Mouse (Mus musculus): Measurements from ENCODE around the gene Foxo3.

GRCm38 (mm10) chr10:42149767-42150166 is 126.8 kb downstream of the Foxo3 start:
- TF ChIP-seq POLR2A (IDR thresholded peaks at IDR 0.05; ENCODE audit: borderline replicate concordance, extremely low read depth, insufficient read depth, insufficient read length, poor library complexity, severe bottlenecking): no peak
- TF ChIP-seq CTCF (IDR thresholded peaks at IDR 0.05; ENCODE audit: borderline replicate concordance, extremely low read depth, insufficient read depth, insufficient read length): no peak

All from brain, embryonic 14.5 days (tissue).